Mouse (Mus musculus): ENCODE measurements around the gene Il18.

Il18 gene

DNA sequence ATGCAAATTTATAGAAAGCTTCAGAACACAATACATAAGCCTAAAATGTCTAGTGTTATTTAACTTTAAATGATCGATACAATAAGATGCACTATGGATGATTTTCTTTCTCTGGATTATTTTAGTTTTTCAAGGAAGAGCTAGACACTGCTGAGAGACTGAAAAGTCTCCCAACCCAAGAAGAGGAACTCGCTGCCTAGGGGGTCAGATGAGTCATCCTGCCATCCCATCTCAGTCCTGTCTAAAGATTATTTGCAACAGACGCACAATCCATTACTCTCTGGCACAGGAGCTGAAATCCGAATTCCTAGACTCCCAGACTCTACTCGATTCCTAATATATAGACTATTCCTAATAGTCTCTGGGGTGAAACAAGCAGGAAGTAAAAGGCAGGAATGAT lies 2.4 kb upstream of the Il18 start:
- DNase-seq (ENCODE audit: low spot score in 2 of 2), result no peak

DNA sequence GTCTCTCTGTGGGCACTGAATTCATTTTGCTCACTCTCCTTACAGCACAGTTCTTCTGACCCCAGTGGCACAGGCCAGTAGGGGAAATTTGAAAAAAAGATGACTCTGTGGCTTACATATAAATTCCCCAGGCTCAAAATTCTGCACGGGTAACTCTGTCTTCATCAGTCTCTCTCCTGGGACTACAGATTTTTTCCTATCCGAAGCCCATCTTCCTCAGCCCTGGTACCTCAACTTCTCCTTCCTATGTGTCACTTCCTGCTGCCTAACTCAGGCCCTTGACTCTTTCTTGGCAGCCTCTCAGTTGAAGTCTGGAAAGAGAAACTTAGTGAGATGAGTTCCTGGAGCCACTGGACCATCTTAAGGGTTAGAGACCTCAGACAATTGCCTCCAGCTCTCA lies 1.1 kb upstream of the Il18 start:
- DNase-seq (ENCODE audit: low spot score in 2 of 2), result no peak

DNA sequence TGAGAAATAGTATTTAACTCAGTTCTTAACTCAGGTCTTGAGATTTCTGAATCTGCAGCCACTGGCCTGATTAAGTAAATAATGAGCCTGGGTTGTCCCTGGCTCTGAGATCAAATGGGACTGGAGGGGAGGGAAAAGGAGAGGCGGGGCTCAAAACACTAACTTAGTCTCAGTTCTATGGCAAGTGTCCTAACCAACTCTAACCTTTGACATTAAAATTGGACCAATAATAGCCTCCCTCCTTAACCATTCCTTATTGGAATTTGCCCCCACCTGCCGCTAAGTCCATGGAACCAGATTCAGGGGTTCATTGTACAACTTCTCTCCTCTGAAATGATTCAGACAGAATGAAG lies 443 bp downstream of the Il18 start, which contains the start of gene Bco2:
Bco2 (minus strand) TSS at position 88 of the 353 bp plus-strand sequence.
- no peak for DNase-seq (ENCODE audit: low spot score in 2 of 2)

DNA sequence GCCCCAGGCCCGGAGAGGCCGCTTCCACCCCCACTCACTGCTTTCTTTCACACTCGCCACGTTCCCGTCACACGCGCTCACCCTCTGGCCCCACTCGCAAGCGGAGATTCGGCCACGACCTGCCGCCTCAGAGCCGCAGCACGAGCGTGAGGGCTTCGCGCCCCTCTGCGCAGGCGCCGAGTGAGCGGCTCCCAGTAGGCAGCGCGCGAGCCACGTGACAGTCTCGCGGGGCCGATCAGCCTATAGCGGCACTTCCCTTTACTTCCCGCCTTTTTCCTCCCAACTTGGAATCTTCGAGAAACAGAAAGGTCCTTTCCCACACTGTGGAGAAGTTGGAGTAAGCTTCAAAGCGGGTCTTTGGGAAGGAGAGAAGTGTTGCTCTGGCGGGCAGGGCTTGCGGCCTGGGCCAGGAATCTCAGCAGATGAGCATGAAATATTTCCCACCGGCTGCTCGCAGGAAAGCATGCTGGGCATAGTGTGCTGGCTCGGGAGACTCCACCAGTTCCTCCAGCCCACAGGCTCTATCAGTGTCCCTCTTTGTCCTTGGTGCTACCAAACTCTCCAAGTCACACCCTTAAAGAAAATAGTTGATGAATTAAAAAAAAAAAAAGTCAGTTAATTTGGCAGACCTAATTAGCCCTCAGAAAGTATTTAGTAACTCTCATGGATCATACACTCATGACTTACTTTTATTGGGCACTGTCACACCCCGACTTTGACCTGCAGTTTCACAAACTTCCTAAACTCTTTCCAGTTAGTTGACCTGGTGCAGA lies 6.7 kb downstream of the Il18 start, which contains the start of gene Tex12:
Tex12 (minus strand) TSS at position 181 of the 773 bp plus-strand sequence.
- no peak for DNase-seq (ENCODE audit: low spot score in 2 of 2)

DNA sequence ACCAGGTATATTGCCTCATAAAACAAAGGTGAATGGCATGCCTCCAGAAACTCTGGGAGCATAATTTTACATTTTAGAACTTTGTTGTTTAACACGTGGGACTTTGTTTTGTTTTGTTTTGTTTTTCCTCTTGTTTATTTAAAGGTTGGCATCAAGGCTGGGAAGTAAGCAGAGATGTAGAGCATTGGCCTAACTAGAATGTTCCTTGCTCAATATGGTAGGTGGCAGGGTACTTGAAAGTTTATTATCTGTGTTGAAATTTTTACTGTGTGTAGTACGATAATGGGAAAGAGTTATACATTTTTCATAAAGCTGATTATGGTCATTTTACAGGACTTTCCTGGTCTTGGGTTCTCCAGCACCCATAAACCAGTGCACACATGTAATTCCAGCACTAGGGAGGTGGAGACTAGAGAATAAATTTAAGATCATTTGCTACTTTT lies 7.3 kb downstream of the Il18 start:
- no peak for DNase-seq (ENCODE audit: low spot score in 2 of 2)

DNA sequence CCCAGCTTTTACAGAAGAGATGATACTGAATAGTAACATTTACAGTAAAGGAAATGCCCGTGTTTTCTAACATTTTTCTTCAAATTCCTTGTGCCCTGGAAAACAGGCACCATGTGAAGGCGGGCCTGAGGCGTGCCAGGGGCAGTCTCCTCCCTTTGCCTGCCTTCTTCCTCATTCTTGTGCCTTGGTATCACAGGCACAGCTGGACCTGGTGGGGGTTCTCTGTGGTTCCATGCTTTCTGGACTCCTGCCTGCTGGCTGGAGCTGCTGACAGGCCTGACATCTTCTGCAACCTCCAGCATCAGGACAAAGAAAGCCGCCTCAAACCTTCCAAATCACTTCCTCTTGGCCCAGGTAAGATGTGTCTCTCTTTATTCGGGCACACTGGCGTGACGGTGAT lies 10.5 kb downstream of the Il18 start:
- peak; percentile 13 to 31 for DNase-seq (ENCODE audit: low spot score in 2 of 2)

DNA sequence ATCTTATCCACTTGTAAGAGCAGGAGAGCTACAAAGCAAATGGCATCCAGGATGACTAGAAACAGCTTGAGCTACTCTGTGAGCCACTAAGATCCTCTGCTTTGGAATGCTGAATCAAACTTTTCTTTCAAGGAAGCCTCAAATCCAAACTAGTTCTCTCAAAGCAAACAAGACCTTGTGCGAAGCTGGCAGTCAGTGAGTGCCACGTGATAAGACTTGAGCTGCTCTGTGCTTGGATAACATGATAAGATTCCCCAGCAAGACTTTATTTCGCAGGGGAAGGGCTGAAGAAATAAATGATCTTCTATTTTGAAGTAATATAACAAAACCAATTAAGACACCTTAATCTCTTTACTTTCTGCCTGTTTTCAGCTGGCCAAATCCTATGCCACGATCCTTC lies 11.3 kb downstream of the Il18 start:
- DNase-seq (ENCODE audit: low spot score in 2 of 2), result no peak

DNA sequence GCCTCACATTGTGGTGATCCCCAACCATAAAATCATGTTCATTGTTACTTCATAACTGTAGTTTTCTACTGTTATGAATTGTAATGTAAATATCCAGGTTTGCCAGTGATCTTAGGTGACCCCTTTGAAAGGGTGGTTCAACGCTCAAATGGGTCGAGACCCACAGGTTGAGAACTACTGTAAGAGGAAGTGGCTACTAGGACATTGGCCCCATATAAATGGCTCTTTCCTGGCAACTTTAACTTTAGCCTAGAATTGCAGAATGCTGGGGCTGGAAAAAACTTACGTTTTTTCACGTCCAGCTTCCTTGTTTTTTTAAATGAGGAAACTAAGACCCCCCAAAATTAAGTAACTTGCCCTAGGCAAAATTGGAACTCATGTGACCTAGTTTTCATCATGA lies 12.7 kb downstream of the Il18 start:
- no peak for DNase-seq (ENCODE audit: low spot score in 2 of 2)

DNA sequence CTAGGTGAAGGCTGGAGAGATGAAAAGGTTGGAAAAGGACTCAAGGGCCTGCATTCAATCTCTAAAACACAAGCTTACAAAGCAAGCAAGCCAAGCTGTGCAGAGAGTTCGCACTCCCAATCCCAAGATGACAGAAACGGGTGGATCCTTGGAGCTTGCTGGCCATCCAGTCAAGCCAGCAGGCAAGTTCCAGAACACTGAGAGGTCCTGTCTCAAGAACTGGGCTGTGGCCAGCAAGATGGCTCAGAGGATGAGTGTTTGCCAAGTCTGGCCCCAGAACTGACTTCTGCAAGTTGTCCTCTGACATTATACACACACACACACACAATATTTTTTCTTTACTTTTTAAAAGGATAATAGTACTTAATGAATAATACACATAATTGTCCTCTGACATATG lies 13.3 kb downstream of the Il18 start:
- DNase-seq (ENCODE audit: low spot score in 2 of 2), result no peak

DNA sequence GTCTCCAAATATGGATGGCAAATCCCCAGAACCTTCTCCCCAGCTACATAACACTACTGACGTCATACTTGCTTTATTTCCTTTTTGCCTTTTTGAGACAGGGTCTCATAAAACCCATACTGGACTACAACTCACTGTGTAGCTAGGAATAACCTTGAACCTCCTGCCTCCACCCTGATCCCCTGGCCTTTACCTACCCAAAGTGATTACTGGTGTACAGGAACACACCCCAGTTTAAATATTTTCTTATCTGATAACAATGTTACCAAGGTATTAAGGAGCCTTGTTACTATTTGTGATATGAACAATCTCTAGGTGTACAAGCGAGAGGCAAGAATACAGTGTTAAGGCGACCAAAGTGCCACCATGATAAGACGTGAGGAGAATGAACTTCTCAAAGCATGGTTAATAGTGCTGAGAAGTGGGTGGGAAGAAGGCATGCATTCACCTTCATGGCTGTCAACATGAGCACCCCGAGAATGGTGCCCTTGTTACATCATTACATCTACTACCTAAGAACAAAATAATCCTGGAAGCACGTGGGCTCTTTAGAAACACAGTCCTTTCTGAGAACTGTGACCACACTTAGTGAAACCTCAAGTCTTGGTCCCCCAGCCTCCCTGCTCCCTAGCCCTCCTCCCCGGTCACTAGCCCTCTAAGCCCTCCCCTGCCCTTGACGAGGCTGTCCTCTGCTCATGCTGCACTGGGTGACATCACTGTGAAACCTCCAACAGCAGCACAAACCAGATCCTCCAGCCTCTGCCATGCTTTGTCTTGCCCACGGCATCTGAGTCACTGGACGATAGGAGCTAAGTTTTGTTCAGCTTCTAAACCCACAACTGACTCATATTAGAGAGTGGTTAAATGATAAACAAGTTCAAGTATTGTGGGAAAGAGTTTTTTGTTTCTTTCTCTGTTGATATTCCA lies 15.2 kb downstream of the Il18 start:
- peak in 1 of 2 experiments; percentile 40 for DNase-seq (ENCODE audit: low spot score in 2 of 2)

DNA sequence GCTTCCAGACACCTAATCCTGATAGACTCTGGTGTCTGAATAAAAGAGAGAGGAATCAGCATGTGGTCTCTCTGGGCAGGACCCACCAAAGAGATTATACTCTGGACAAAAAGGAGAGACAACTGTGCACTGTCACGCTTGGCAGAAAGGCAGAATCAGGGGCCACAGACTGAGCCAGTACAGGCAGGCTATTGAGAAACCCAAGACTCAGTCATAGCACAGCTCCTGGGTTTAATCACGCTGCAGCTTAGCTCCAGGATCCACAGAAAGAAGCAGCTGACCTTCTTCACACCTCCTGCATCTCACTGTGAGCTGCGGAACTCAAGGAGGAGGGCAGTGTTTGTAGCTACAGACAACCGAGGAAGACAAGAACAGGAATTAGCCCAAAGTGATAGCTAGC lies 25.7 kb downstream of the Il18 start:
- no peak for DNase-seq (ENCODE audit: low spot score in 2 of 2)

DNA sequence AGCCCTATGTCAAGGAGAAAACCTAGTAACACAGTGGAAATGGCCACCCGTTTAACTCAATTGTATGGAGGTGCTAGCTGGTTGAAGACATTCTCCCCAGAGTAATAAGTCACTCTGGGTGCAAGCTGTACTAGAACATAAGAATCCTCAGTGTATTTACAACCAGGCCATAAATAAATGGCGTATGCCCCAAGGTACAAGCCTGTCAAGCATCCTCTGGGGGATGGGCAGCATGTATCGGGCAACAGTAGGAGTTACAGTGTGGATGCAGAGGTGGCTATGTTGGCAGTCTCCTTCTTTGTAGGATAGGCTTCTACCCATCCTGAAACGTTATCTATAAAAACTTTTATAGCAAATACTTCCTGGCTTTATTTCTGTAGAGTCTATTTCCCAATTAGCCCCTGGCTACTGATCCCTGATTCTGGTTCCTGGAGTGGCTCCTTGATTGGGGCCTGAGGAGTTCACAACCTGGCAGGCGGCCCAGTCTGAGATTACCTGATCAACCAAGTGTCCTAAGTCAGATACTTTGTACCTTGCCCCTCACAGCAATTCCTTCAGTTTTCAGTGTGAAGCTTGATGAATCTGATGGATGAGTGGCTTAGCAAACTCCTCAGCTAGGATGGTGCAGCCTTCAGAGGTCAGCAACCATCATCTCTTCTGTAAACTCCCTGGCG lies 30.7 kb downstream of the Il18 start:
- no peak for DNase-seq (ENCODE audit: low spot score in 2 of 2)

DNA sequence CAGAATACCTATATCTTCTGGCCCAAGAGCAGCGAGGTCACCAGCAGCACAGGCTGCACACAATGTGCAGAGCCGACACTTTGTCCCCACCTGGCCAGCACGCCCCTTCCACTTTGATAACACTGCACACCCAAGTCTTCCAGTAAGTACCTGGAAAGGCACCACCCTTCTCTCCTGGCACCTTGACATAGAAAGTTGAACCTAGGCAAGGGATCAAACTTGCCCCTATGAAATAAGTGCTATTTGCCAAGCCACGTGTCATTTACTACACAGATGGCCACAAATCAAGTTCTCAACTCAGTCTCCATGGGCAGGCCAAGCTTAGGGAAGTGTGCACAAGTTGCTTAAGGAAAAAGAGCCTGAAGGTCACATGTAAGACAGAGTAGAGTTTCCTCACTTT lies 32.3 kb downstream of the Il18 start:
- DNase-seq (ENCODE audit: low spot score in 2 of 2), result no peak

DNA sequence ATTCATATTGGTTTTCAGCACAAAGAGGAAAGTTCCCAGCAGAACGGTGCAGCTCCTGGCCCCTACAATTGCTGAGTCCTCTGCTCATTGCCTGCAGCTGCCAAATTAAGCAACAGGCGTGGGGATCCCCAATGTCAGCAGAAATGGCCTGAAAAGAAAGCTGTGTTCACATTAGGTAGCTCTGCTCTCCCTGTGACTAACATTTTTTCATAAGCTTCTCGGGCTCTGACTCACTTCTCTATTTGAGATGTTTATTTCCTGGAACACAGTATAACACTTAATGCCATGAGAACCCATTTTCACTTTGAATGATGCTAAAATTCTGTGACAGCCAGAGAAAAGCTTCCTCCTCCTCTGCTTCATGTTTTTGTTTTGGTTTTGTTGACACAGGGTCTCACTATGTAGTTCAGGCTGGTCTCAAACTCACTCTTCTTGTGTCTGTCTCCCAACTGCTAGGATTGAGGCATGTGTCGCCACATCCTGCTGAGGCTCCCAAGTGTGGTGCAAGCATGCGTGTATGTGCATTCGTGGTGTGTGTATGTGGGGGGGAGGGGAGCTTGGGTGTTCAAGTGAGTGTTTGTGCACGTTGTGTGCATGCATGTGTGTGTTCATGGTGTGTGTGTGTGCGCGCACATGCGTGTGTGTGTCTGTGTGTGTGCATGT lies 36.4 kb downstream of the Il18 start:
- DNase-seq (ENCODE audit: low spot score in 2 of 2), result peak in 1 of 2 experiments; percentile 34

DNA sequence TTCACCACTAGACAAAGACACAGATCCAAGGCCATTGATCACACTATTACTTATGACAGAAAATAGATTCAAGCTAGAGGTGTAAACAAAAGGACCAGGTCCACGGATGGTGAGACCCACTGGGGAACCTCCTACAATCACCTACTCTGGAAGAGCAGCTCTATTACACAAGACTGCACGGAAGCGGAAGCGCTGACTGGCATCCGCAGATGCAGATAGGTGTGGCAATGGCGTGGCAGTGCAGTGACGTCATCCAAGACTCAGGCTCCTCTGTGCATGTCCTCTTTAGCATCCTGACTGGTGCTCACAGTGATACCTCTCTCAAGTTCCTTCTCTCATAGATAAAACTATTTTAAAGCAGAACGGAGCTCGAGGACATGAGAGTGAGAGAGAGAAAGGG lies 38.3 kb downstream of the Il18 start:
- DNase-seq (ENCODE audit: low spot score in 2 of 2), result no peak

DNA sequence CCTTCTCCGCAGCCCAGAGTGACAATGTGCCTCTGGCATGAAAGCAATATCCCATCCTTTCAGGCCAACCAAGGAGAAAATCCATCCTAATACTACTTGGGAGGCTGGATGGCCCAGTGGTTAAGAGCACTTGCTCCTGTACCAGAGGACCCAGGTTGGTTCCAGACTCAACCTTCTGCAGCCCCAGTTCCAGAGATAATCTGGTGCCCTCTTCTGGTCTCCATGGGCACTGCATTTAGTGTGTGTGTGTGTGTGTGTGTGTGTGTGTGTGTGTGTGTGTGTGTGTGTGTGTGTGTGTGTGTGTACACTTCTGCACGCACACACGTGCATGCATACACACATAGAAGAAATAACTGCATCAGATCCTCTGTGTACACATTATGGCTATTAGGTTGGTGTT lies 38.9 kb downstream of the Il18 start:
- no peak for DNase-seq (ENCODE audit: low spot score in 2 of 2)

DNA sequence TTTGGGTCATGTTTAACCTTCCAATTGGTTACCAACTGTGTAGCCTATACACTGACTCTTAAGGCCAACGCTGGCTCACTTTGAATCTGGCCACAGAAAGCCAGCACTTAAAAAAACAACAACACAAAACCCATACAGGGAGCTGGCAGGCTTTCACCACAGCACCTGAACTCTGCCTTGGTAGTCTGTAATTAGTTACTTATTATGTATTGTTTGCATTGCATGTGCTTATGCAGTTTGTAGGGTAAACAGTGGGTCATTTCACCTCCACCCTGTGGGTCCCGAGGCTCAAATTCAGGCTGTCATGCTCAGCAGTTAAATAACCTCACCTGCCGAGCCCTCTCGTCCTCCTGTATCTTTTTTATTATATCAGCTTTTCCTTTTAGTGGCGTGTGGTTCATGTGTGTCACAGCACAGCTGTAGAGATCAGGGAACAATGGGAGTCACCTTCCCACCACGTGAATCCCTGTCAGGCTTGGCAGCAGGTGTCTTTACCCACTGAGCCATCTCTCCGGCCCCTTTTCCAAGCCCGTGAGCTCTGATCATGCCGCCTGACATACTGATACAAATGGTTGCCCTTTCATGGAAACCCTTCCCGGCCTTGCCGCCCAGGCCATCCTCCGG lies 40.3 kb downstream of the Il18 start:
- no peak for DNase-seq (ENCODE audit: low spot score in 2 of 2)

DNA sequence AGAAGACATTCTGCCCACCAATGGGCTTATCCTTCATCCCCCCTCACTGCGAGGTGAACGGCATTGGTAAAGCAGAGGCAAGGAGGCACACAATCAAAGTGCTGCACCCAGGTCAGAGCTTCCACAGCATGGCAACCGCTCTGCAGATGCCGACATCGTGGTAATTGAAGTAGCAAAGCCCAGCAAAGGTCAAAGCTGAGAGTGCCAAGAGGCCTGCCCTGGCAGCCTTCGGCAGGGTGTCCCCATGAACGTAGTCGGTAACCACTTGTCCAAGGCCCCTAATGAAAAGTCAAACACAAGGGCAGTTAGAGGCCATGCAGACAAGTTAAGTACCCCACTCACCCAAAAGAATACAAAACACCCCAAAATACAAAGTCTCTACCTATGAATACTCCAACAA lies 42.3 kb downstream of the Il18 start:
- no peak for DNase-seq (ENCODE audit: low spot score in 2 of 2)

DNA sequence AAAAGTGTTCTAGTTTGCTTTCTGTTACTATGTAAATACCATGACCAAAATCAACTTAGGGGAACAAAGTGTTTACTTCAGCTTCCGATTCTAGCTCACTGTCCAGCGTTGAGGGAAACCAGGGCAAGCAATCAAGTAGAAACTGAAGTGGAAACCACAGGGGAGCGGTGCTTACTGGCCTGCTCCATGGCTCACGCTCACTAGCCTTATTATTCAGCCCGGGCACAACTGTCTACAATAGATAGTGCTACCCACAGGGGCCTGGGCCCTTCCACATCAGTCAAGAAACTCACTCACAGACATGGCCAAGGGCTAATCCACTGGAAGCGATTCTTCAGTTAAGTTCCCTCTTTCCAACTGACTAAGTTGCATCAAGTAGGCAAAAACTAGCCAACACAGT lies 46.9 kb downstream of the Il18 start:
- DNase-seq (ENCODE audit: low spot score in 2 of 2), result no peak

DNA sequence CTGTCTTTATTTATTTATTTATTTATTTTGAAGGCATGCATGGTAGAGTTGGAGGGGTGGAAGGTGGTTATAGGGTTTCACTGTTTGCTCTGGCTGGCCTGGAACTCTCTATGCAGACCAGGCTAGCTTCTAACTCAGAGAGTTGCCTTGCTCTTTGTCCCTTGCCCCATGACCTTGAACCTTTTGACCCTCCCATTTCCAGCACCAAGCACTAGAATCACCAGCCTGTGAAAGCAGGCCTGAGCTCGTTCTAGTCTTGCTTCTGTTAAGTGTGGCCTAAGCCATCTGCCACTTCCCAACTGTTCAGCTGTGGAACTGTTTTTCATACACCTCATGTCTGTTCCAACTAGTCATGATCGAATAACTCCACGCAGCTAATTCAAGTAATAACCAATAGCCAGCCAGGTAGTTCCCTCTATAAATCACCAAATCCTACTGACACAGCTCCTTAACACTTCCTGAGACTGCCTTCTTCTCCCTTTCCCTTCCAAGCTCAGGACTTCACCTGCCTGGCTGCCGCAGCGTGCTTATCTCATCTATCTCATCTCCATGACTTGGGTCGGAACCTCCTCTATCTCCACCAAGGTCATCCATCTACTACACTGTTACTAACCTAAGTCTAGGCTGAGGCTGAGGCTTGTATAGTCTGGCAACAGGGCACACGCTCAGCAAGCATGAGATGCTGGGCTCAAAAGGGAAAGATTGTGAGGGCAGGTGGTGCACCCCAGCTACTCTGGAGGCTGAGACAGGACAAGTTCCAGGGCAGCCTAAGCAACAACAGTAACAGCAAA lies 47.6 kb downstream of the Il18 start:
- no peak for DNase-seq (ENCODE audit: low spot score in 2 of 2)
